Mouse (Mus musculus) heart, postnatal 0 days (tissue): ENCODE results near the gene Nop16. TPM values are rescaled to one million over a fixed set of nuclear protein-coding genes. Genes with fewer than 3 reads are reported as not detected.

Experiments used
- ATAC-seq: fragments of 200-750 bp; cut with Nextera tagmentation; 2 replicates; pipeline ENCODE4 v1.8.0; 2017; ENCODE audit warnings: low read depth, moderate number of reproducible peaks, moderate library complexity; ENCODE audit not compliant: insufficient read depth
- DNase-seq: peaks from one replicate; pipeline ENCODE4 v3.0.0-alpha.2; 2016; ENCODE audit warnings: low spot score
- H3K27ac ChIP-seq: fragments of 300-500 bp; sonication (generic); 2 replicates; pipeline ENCODE4 v1.5.1; 2014; ENCODE audit warnings: low read depth, mild to moderate bottlenecking
- H3K27me3 ChIP-seq: fragments of 300-500 bp; sonication (generic); 2 replicates; pipeline ENCODE4 v1.6.1; 2014; ENCODE audit warnings: low read length, mixed read lengths; ENCODE audit not compliant: control insufficient read depth, insufficient read depth
- H3K36me3 ChIP-seq: fragments of 300-500 bp; sonication (generic); replicated peaks from 2 replicates; pipeline ENCODE4 v1.6.1; 2014; ENCODE audit warnings: low read length, mixed read lengths; ENCODE audit not compliant: control insufficient read depth, insufficient read depth
- H3K4me1 ChIP-seq: fragments of 300-500 bp; sonication (generic); 2 replicates; pipeline ENCODE4 v1.6.1; 2014; ENCODE audit warnings: antibody characterized with exemption; ENCODE audit not compliant: control insufficient read depth, insufficient read depth
- H3K4me2 ChIP-seq: fragments of 300-500 bp; sonication (generic); 2 replicates; pipeline ENCODE4 v1.6.1; 2014; ENCODE audit warnings: low read depth, mild to moderate bottlenecking, low read length, moderate library complexity
- H3K4me3 ChIP-seq: fragments of 300-500 bp; sonication (generic); 2 replicates; pipeline ENCODE4 v1.5.1; 2014; ENCODE audit warnings: low read depth, low read length
- H3K9ac ChIP-seq: fragments of 300-500 bp; sonication (generic); replicated peaks from 2 replicates; pipeline ENCODE4 v1.6.1; 2014; ENCODE audit warnings: low read depth, low read length, mixed read lengths
- H3K9me3 ChIP-seq: fragments of 300-500 bp; sonication (generic); replicated peaks from 2 replicates; pipeline ENCODE4 v1.6.1; 2016; ENCODE audit warnings: low read length; ENCODE audit not compliant: control insufficient read depth
- CTCF ChIP-seq: IDR thresholded peaks from 2 replicates; pipeline ENCODE4 v1.5.1; 2016; ENCODE audit warnings: antibody characterized with exemption, control low read depth, low read depth
- EP300 ChIP-seq: IDR thresholded peaks from 2 replicates; pipeline ENCODE4 v1.6.1; 2016; ENCODE audit warnings: antibody characterized with exemption, low read depth
- WGBS: fragments of 180-500 bp; shearing (Covaris S2); extraction: QIAGEN DNeasy Blood & Tissue Kit; methylation state at CpG from one replicate; pipeline ENCODE4 v1.1.7; 2014; 5-methylcytosine and 5-hydroxymethylcytosine counted together
- polyA plus RNA-seq: library from polyadenylated mRNA; unstranded; fragments of >200 nt; fragmentation: Nextera tagmentation; extraction: Ambion mirVana; gene quantifications from 2 replicates; pipeline ENCODE4 v1.2.1, GENCODE M21; 2015
- total RNA-seq: library from RNA; depleted of rRNA; stranded (reverse); fragments of >200 nt; gene quantifications from 2 replicates; pipeline ENCODE4 v1.2.3, GENCODE M21; 2014; ENCODE audit warnings: low replicate concordance

Gene Nop16
- total and polyA plus RNA-seq, 2 experiments from 2014 or later: 12.1 to 30.0 TPM

- whole genome bisulfite sequencing: 70% methylated on average over 4 of the region's 4 CpGs
- Histone ChIP-seq H3K9ac (no peak overlapping the region), H3K9me3 (no peaks in the 10 kb centered on the region), H3K4me3 (no peak overlapping the region), H3K4me2 (no peak overlapping the region), H3K36me3 (peaks cover 22% of the 10 kb centered on the region; the same call in 1 of the 2 replicates), H3K27me3 (no peaks in the 10 kb centered on the region), H3K4me1 (no peaks in the 10 kb centered on the region), H3K27ac (no peak overlapping the region)
- ATAC-seq: no peak
- TF ChIP-seq EP300 (no peak), CTCF (no peak)
- no peak for DNase-seq
Observed at GRCm38 (mm10) chr13:54604221-54604620, 14.3 kb upstream of the Nop16 start.

- Histone ChIP-seq H3K27ac (no peak overlapping the region), H3K4me3 (no peak overlapping the region), H3K9me3 (no peaks in the 10 kb centered on the region), H3K9ac (no peak overlapping the region), H3K36me3 (peaks cover 27% of the 10 kb centered on the region; the same call in 1 of the 2 replicates), H3K27me3 (no peaks in the 10 kb centered on the region), H3K4me2 (no peak overlapping the region), H3K4me1 (no peaks in the 10 kb centered on the region)
- TF ChIP-seq EP300: no peak
- no peak for TF ChIP-seq CTCF
- DNase-seq (no peak), ATAC-seq (no peak)
Observed at GRCm38 (mm10) chr13:54603501-54603900, 13.6 kb upstream of the Nop16 start.

GRCm38 (mm10) chr13:54602639-54603111, 12.8 kb upstream of the Nop16 start:
- no peak overlapping the region for H3K4me2 ChIP-seq
- no peaks in the 10 kb centered on the region for H3K27me3 ChIP-seq
- DNase-seq (no peak), ATAC-seq (no peak)
- no peak overlapping the region for H3K4me3 ChIP-seq
- H3K4me1 ChIP-seq: peaks cover 5% of the 10 kb centered on the region; the same call in 1 of the 2 replicates
- no peaks in the 10 kb centered on the region for H3K9me3 ChIP-seq
- no peak overlapping the region for H3K27ac ChIP-seq
- WGBS: 54% methylated on average over 3 of the region's 3 CpGs
- no peak for TF ChIP-seq EP300
- TF ChIP-seq CTCF: no peak
- peaks cover 34% of the 10 kb centered on the region; the same call in 1 of the 2 replicates for H3K36me3 ChIP-seq
- H3K9ac ChIP-seq: no peak overlapping the region

- Histone ChIP-seq H3K9me3 (no peaks in the 10 kb centered on the region), H3K36me3 (peaks cover 35% of the 10 kb centered on the region), H3K9ac (no peak overlapping the region), H3K4me1 (peaks cover 31% of the 10 kb centered on the region), H3K27me3 (no peaks in the 10 kb centered on the region), H3K4me3 (no peak overlapping the region), H3K4me2 (no peak overlapping the region), H3K27ac (no peak overlapping the region)
- WGBS: 89% methylated on average over 12 of the region's 12 CpGs
- DNase-seq (no peak), ATAC-seq (no peak)
- TF ChIP-seq CTCF: no peak
- no peak for TF ChIP-seq EP300
Observed at GRCm38 (mm10) chr13:54598622-54599143, 8.8 kb upstream of the Nop16 start.

- Histone ChIP-seq H3K4me2 (peak overlapping the region; percentile 25), H3K27me3 (no peaks in the 10 kb centered on the region), H3K4me3 (no peak overlapping the region), H3K36me3 (peaks cover 32% of the 10 kb centered on the region), H3K4me1 (peaks cover 31% of the 10 kb centered on the region), H3K9me3 (no peaks in the 10 kb centered on the region), H3K27ac (peak overlapping the region; percentile 64), H3K9ac (no peak overlapping the region)
- ATAC-seq: no peak; the same call in 1 of the 2 replicates
- no peak for DNase-seq
- 28% methylated on average over 5 of the region's 5 CpGs for WGBS
- TF ChIP-seq EP300: no peak
- TF ChIP-seq CTCF: no peak
Observed at GRCm38 (mm10) chr13:54596870-54597269, 7.0 kb upstream of the Nop16 start.
